Mouse (Mus musculus) ES-CJ7 (cell line): ENCODE measurements around the gene Adcy6.

Experiments
- DNase-seq: peaks from one replicate; pipeline ENCODE4 v3.0.0; 2011; ENCODE audit warnings: low read depth, low spot score

The Adcy6 gene

GRCm38 (mm10) chr15:98609331-98610130 lies at the start of gene Adcy6:
Adcy6 (minus strand) TSS chr15:98610076.
- no peak for DNase-seq

- peak; percentile 67 for DNase-seq
These were observed 47.3 kb upstream of the Adcy6 start for GRCm38 (mm10) chr15:98656982-98657751.

GRCm38 (mm10) chr15:98652174-98652573 lies 42.3 kb upstream of the Adcy6 start:
- DNase-seq: no peak

- no peak for DNase-seq
These were observed 41.6 kb upstream of the Adcy6 start for GRCm38 (mm10) chr15:98651431-98651830.

GRCm38 (mm10) chr15:98648071-98648470 lies 38.2 kb upstream of the Adcy6 start:
- DNase-seq: no peak

- DNase-seq: no peak
These were observed 37.4 kb upstream of the Adcy6 start for GRCm38 (mm10) chr15:98647308-98647707.

- DNase-seq: no peak
These were observed 36.9 kb upstream of the Adcy6 start for GRCm38 (mm10) chr15:98646737-98647136.

GRCm38 (mm10) chr15:98645057-98646026 lies 35.5 kb upstream of the Adcy6 start:
- no peak for DNase-seq

- no peak for DNase-seq
These were observed 34.5 kb upstream of the Adcy6 start for GRCm38 (mm10) chr15:98644406-98644805.

GRCm38 (mm10) chr15:98640157-98640556 lies 30.3 kb upstream of the Adcy6 start:
- DNase-seq: peak; percentile 88

GRCm38 (mm10) chr15:98637155-98637554 lies 27.3 kb upstream of the Adcy6 start:
- peak; percentile 65 for DNase-seq

GRCm38 (mm10) chr15:98636517-98636916 lies 26.6 kb upstream of the Adcy6 start:
- DNase-seq: no peak

- DNase-seq: no peak
These were observed 25.5 kb upstream of the Adcy6 start for GRCm38 (mm10) chr15:98635291-98635841.

GRCm38 (mm10) chr15:98634541-98635081 lies 24.7 kb upstream of the Adcy6 start:
- DNase-seq: peak; percentile 82

GRCm38 (mm10) chr15:98633822-98634470 lies 24.1 kb upstream of the Adcy6 start:
- DNase-seq: no peak

- no peak for DNase-seq
These were observed 23.0 kb upstream of the Adcy6 start for GRCm38 (mm10) chr15:98632921-98633320.

GRCm38 (mm10) chr15:98632107-98632744 lies 22.4 kb upstream of the Adcy6 start:
- DNase-seq: peak; percentile 69

- peak; percentile 97 for DNase-seq
These were observed 21.6 kb upstream of the Adcy6 start for GRCm38 (mm10) chr15:98631493-98631892.

GRCm38 (mm10) chr15:98630540-98630939 lies 20.7 kb upstream of the Adcy6 start, which contains the start of gene Cacnb3:
Cacnb3 (plus strand) TSS chr15:98630840.
- no peak for DNase-seq

- no peak for DNase-seq
These were observed 19.6 kb upstream of the Adcy6 start for GRCm38 (mm10) chr15:98629464-98629863.
